Mouse (Mus musculus) cerebral cortex, adult 2 months (tissue): ENCODE data around the gene Chrna10.

Experiments used
- WGBS: fragments of 180-500 bp; shearing (Covaris S2); methylation state at CpG from one replicate; pipeline ENCODE4 v1.1.7; 2018; 5-methylcytosine and 5-hydroxymethylcytosine counted together

Chrna10 gene

GRCm38 (mm10) chr7:102082816-102083215, 33.8 kb downstream of the Chrna10 start, which contains the start of gene Trpc2:
Gene Trpc2 (plus strand): TSS chr7:102083116.
- WGBS = 82% methylated on average over 5 of the region's 5 CpGs

DNA sequence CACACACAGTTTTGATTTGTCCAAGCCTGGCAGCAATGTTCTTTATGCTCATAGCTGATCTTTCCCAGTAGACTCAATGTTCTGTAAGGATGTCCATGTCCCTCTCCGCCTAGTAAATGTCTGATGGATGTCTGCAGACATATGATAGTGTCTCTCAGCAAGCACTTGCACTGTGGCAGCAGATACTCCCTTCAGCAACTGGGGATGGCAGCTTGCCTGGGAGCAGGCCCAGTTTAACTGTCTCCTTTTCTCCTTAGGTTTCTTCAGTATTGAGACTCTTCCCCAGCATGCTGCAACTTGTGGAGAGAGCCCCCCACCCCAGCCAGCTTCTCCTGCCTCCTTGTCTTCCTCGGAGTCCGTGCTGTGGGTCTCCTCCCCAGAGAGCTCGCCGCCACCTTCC, 34.8 kb downstream of the Chrna10 start:
- 94% methylated on average over 5 of the region's 5 CpGs for whole genome bisulfite sequencing

GRCm38 (mm10) chr7:102080311-102080710, 36.3 kb downstream of the Chrna10 start:
- 88% methylated on average over 8 of the region's 8 CpGs for WGBS

DNA sequence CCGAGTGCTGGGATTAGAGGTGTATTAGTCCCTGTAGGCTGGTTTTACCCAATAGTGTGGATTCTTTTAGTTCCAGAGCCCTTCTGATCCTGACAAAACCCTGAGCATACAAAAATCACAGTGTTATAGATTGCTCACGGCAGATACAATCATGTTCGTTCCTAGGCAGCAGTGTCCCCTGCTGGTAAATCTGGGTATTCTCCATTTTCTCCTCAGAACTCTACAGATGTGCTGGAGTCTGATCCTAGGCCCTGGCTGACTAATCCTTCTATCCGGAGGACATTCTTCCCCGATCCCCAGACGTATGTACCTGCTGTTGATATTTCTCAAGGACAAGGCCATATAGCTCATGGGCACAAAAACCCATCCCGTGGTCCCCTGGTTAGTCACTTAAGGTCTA, 38.1 kb downstream of the Chrna10 start:
- WGBS = 61% methylated on average over 7 of the region's 7 CpGs

GRCm38 (mm10) chr7:102076714-102077296, 39.8 kb downstream of the Chrna10 start:
- WGBS = 73% methylated on average over 7 of the region's 7 CpGs

GRCm38 (mm10) chr7:102066363-102066762, 50.3 kb downstream of the Chrna10 start:
- WGBS = 67% methylated on average over 6 of the region's 6 CpGs

- under 1% methylated on average over 56 of the region's 56 CpGs for WGBS
Measured at GRCm38 (mm10) chr7:102065046-102065891, 51.4 kb downstream of the Chrna10 start, which contains the start of the genes Rnf121, Xndc1 and Xntrpc. Gene Rnf121 (minus strand): TSS chr7:102065469. Gene Xndc1 (plus strand): TSS chr7:102065511. Gene Xntrpc (plus strand): TSS chr7:102065713.

- under 1% methylated on average over 9 of the region's 9 CpGs for WGBS
Measured at GRCm38 (mm10) chr7:102064655-102065045, 52.0 kb downstream of the Chrna10 start.

- 88% methylated on average over 9 of the region's 9 CpGs for WGBS
Measured at GRCm38 (mm10) chr7:102063891-102064290, 52.7 kb downstream of the Chrna10 start.

GRCm38 (mm10) chr7:102062203-102062602, 54.4 kb downstream of the Chrna10 start:
- 70% methylated on average over 1 of the region's 1 CpGs for WGBS

GRCm38 (mm10) chr7:102061353-102061752, 55.3 kb downstream of the Chrna10 start:
- 81% methylated on average over 3 of the region's 3 CpGs for WGBS
